Mouse (Mus musculus) MEL-GATA-1-ER (cell line): Measurements from ENCODE around the gene Anapc7.
"Not testable (repeated sequence)": the region's sequence is repeated elsewhere in the genome, so short reads cannot be mapped to it uniquely, and the experiment has no call there.

ENCODE experiments used
- DNase-seq: peaks from one replicate; pipeline ENCODE4 v3.0.0-alpha.2; 2012; ENCODE audit warnings: low read depth; ENCODE audit errors: extremely low read depth

Gene Anapc7

GRCm38 (mm10) chr5:122405537-122405936 is 16.0 kb upstream of the Anapc7 start:
- DNase-seq: no peak

- no peak for DNase-seq
Observed at GRCm38 (mm10) chr5:122409692-122410645, 11.5 kb upstream of the Anapc7 start.

GRCm38 (mm10) chr5:122411892-122412291 is 9.6 kb upstream of the Anapc7 start:
- no peak for DNase-seq

GRCm38 (mm10) chr5:122412826-122413225 is 8.7 kb upstream of the Anapc7 start:
- no peak for DNase-seq

GRCm38 (mm10) chr5:122414351-122414750 is 7.1 kb upstream of the Anapc7 start:
- no peak for DNase-seq

GRCm38 (mm10) chr5:122415465-122415864 is 6.0 kb upstream of the Anapc7 start:
- no peak for DNase-seq

- not testable (repeated sequence) for DNase-seq
Observed at GRCm38 (mm10) chr5:122420676-122421075, 817 bp upstream of the Anapc7 start.

GRCm38 (mm10) chr5:122422071-122422964 is 825 bp downstream of the Anapc7 start:
- DNase-seq: peak; percentile 75

- DNase-seq: no peak
Observed at GRCm38 (mm10) chr5:122423083-122423482, 1.6 kb downstream of the Anapc7 start.

GRCm38 (mm10) chr5:122425550-122425949 is 4.1 kb downstream of the Anapc7 start:
- DNase-seq: no peak

- DNase-seq: no peak
Observed at GRCm38 (mm10) chr5:122430036-122430775, 8.7 kb downstream of the Anapc7 start.

- no peak for DNase-seq
Observed at GRCm38 (mm10) chr5:122431221-122431620, 9.7 kb downstream of the Anapc7 start.

GRCm38 (mm10) chr5:122434541-122434940 is 13.0 kb downstream of the Anapc7 start:
- no peak for DNase-seq

- no peak for DNase-seq
Observed at GRCm38 (mm10) chr5:122439400-122440094, 18.1 kb downstream of the Anapc7 start.

GRCm38 (mm10) chr5:122440095-122440630 is 18.7 kb downstream of the Anapc7 start:
- no peak for DNase-seq

GRCm38 (mm10) chr5:122444492-122444891 is 23.0 kb downstream of the Anapc7 start:
- no peak for DNase-seq

- no peak for DNase-seq
Observed at GRCm38 (mm10) chr5:122445051-122445610, 23.6 kb downstream of the Anapc7 start.

GRCm38 (mm10) chr5:122447857-122448256 is 26.4 kb downstream of the Anapc7 start:
- no peak for DNase-seq

- no peak for DNase-seq
Observed at GRCm38 (mm10) chr5:122448869-122449268, 27.4 kb downstream of the Anapc7 start.

GRCm38 (mm10) chr5:122449946-122450345 is 28.5 kb downstream of the Anapc7 start:
- DNase-seq: no peak
